22 mouse cellular contexts compared by ENCODE assay signal in genomic region chr2:59811247-59811646, GRCm38 (mm10).
DNase-seq lines count a peak whose midpoint lies in the region; ATAC-seq and TF ChIP-seq lines count a peak whose summit lies in the region.
"Had no signal": no experiment of that assay in that cellular context is flagged by ENCODE, and none has a peak within 500 bp of the region (broad histone marks: within the 10 kb centered on the region; RNA-seq: fewer than 3 reads in every experiment).

No protein-coding gene starts in this region.

- TF ChIP-seq CTCF in hindbrain, postnatal 0 days (IDR thresholded peaks at IDR 0.05; ENCODE audit: low read depth): no peak

- DNase-seq in adrenal gland, adult 2 months: peak; percentile 28
- DNase-seq in adrenal gland, adult 8-10 months: no peak
- DNase-seq in heart, postnatal 14 days: no peak
- DNase-seq in hindbrain, postnatal 0 days (ENCODE audit: low spot score): no peak
- DNase-seq in lung, postnatal 36 days: no peak
- DNase-seq: cerebellum, adult 9-10 months; gastrocnemius, postnatal 14 days; heart, adult 18-20 months; kidney, adult 2 months; kidney, postnatal 14 days; layer of hippocampus, adult 9-11 months; liver, embryonic 13.5 days; lung, embryonic 14.5 days; thymus, adult 18-20 months; thymus, postnatal 36 days had no signal

- peaks cover 21% of the 10 kb centered on the region for H3K36me3 ChIP-seq in heart, embryonic 11.5 days (ENCODE audit: control insufficient read depth, insufficient read depth, low read length)
- H3K36me3 ChIP-seq in hindbrain, postnatal 0 days (ENCODE audit: insufficient read depth, low read length): no peaks in the 10 kb centered on the region
- H3K36me3 ChIP-seq in hindbrain, embryonic 16.5 days (ENCODE audit: control insufficient read depth, insufficient read depth, low read length): no peaks in the 10 kb centered on the region
- H3K36me3 ChIP-seq in lung, embryonic 16.5 days (ENCODE audit: control insufficient read depth, insufficient read depth, low read length): peaks cover 14% of the 10 kb centered on the region
- H3K36me3 ChIP-seq: forebrain, embryonic 15.5 days; liver, embryonic 13.5 days had no signal

- 65% methylated on average over 1 of the region's 1 CpGs for WGBS in heart, embryonic 11.5 days (ENCODE audit: insufficient replicate concordance)
- WGBS in hindbrain, postnatal 0 days: 32% methylated on average over 1 of the region's 1 CpGs
- 28% methylated on average over 1 of the region's 1 CpGs for WGBS in hindbrain, embryonic 16.5 days
- 44% methylated on average over 1 of the region's 1 CpGs for WGBS in lung, embryonic 16.5 days

- H3K4me2 ChIP-seq in heart, embryonic 11.5 days: no peak overlapping the region
- no peak overlapping the region for H3K4me2 ChIP-seq in hindbrain, postnatal 0 days (ENCODE audit: low read depth, low read length)
- H3K4me2 ChIP-seq in hindbrain, embryonic 16.5 days (ENCODE audit: low read length): no peak overlapping the region
- no peak overlapping the region for H3K4me2 ChIP-seq in lung, embryonic 16.5 days (ENCODE audit: low read depth, low read length)
- H3K4me2 ChIP-seq: forebrain, embryonic 15.5 days; liver, embryonic 13.5 days; lung, embryonic 14.5 days; midbrain, embryonic 11.5 days; stomach, embryonic 15.5 days had no signal

- ATAC-seq in heart, embryonic 11.5 days (replicated peaks; ENCODE audit: insufficient number of reproducible peaks, low FRiP score, low TSS enrichment): no peak
- no peak for ATAC-seq in hindbrain, postnatal 0 days
- no peak for ATAC-seq in hindbrain, embryonic 16.5 days
- ATAC-seq in lung, embryonic 16.5 days (ENCODE audit: low read depth): no peak
- ATAC-seq: forebrain, embryonic 15.5 days had no signal

- no peaks in the 10 kb centered on the region for H3K27me3 ChIP-seq in heart, embryonic 11.5 days (ENCODE audit: control insufficient read depth, insufficient read depth, low read length)
- no peaks in the 10 kb centered on the region for H3K27me3 ChIP-seq in hindbrain, postnatal 0 days (ENCODE audit: insufficient read depth, low read length)
- no peaks in the 10 kb centered on the region for H3K27me3 ChIP-seq in hindbrain, embryonic 16.5 days (replicated peaks; ENCODE audit: control insufficient read depth, insufficient read depth, low read length)
- no peaks in the 10 kb centered on the region for H3K27me3 ChIP-seq in lung, embryonic 16.5 days (ENCODE audit: control insufficient read depth, insufficient read depth, low read depth, low read length)
- H3K27me3 ChIP-seq: forebrain, embryonic 15.5 days; liver, embryonic 13.5 days; stomach, embryonic 15.5 days had no signal

- H3K9ac ChIP-seq in heart, embryonic 11.5 days (ENCODE audit: low read depth, low read length): no peak overlapping the region
- no peak overlapping the region for H3K9ac ChIP-seq in hindbrain, postnatal 0 days (replicated peaks; ENCODE audit: low read length)
- no peak overlapping the region for H3K9ac ChIP-seq in hindbrain, embryonic 16.5 days (ENCODE audit: low read depth, low read length)
- no peak overlapping the region for H3K9ac ChIP-seq in lung, embryonic 16.5 days (ENCODE audit: low read length)
- H3K9ac ChIP-seq: forebrain, embryonic 15.5 days; liver, embryonic 13.5 days; lung, embryonic 14.5 days; stomach, embryonic 15.5 days had no signal

- H3K9me3 ChIP-seq in heart, embryonic 11.5 days (replicated peaks; ENCODE audit: control insufficient read depth, low read length): no peaks in the 10 kb centered on the region
- H3K9me3 ChIP-seq in hindbrain, postnatal 0 days (ENCODE audit: low read length): no peaks in the 10 kb centered on the region
- H3K9me3 ChIP-seq in hindbrain, embryonic 16.5 days (ENCODE audit: control insufficient read depth, low read length): no peaks in the 10 kb centered on the region
- H3K9me3 ChIP-seq in lung, embryonic 16.5 days (ENCODE audit: control insufficient read depth, low read length): no peaks in the 10 kb centered on the region
- H3K9me3 ChIP-seq: forebrain, embryonic 15.5 days; liver, embryonic 13.5 days; stomach, embryonic 15.5 days had no signal

- H3K4me1 ChIP-seq in heart, embryonic 11.5 days (ENCODE audit: control insufficient read depth, insufficient read depth, low read length): peaks cover 8% of the 10 kb centered on the region
- peaks cover 9% of the 10 kb centered on the region for H3K4me1 ChIP-seq in hindbrain, postnatal 0 days (ENCODE audit: insufficient read depth, low read length)
- H3K4me1 ChIP-seq in hindbrain, embryonic 16.5 days (ENCODE audit: control insufficient read depth, insufficient read depth, low read depth, low read length): no peaks in the 10 kb centered on the region; the same call in none of the 2 replicates
- 0 out of 2 replicates have a peak, but pooled peaks cover 5% of the 10 kb centered on the region for H3K4me1 ChIP-seq in lung, embryonic 16.5 days (replicated peaks; ENCODE audit: control insufficient read depth, insufficient read depth, low read length)
- H3K4me1 ChIP-seq: stomach, embryonic 15.5 days had no signal

- 0 out of 2 replicates have a peak overlapping the region, but pooled peaks have one; percentile 15 for H3K27ac ChIP-seq in heart, embryonic 11.5 days (ENCODE audit: low read depth, low read length)
- peak overlapping the region; percentile 26; the same call in 1 of the 2 replicates for H3K27ac ChIP-seq in hindbrain, postnatal 0 days
- no peak overlapping the region for H3K27ac ChIP-seq in hindbrain, embryonic 16.5 days (ENCODE audit: low read depth, low read length)
- H3K27ac ChIP-seq in lung, embryonic 16.5 days (ENCODE audit: low read length): peak overlapping the region; percentile 34; the same call in 1 of the 2 replicates
- H3K27ac ChIP-seq: forebrain, embryonic 15.5 days; left cerebral cortex, adult 2 months; liver, embryonic 13.5 days; stomach, embryonic 15.5 days had no signal

- intact Hi-C loops in heart, postnatal 14 days (cut with DNase I): no loop called here

- H3K4me3 ChIP-seq in heart, embryonic 11.5 days (ENCODE audit: low read depth, low read length): no peak overlapping the region
- no peak overlapping the region for H3K4me3 ChIP-seq in hindbrain, postnatal 0 days (ENCODE audit: low read length)
- H3K4me3 ChIP-seq in hindbrain, embryonic 16.5 days (ENCODE audit: low read length): no peak overlapping the region
- no peak overlapping the region for H3K4me3 ChIP-seq in lung, embryonic 16.5 days (ENCODE audit: low read length)
- H3K4me3 ChIP-seq: forebrain, embryonic 15.5 days; left cerebral cortex, adult 2 months; liver, embryonic 13.5 days; stomach, embryonic 15.5 days had no signal
